Mouse (Mus musculus): Measurements from ENCODE around the gene Gm10985.

DNA sequence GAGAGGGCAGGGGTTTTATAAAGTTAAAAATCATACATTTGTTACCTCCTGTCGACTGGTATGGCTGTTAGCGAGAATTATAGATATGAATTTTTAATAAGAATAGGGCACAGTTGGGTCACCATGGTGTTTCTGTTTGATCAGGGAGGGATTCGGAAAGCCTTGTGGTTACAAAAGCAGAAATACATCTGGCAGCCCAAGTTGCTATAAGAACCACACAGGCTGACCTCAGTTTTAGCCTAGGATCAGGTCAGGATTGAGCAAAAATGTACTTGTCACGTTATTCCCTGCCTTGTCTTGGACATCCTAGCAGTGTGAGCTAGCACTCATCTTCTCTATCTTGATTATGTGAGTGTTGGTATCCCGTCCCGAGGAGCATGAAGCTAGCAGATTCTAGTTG, 25.6 kb downstream of the Gm10985 start:
- TF ChIP-seq EP300 (IDR thresholded peaks at IDR 0.05; ENCODE audit: insufficient read depth, low read depth, low read length) (no peak), POLR2A (IDR thresholded peaks at IDR 0.05; ENCODE audit: insufficient read depth, low read length) (no peak)
